Mouse (Mus musculus) kidney, postnatal 10 days (tissue): ENCODE data around the gene Smc1b.
"Not testable (repeated sequence)": the region's sequence is repeated elsewhere in the genome, so short reads cannot be mapped to it uniquely, and the experiment has no call there.

ENCODE experiments used
- DNase-seq: peaks from one replicate; pipeline ENCODE4 v3.0.0; 2021; ENCODE audit warnings: mixed read lengths

Smc1b gene

DNA sequence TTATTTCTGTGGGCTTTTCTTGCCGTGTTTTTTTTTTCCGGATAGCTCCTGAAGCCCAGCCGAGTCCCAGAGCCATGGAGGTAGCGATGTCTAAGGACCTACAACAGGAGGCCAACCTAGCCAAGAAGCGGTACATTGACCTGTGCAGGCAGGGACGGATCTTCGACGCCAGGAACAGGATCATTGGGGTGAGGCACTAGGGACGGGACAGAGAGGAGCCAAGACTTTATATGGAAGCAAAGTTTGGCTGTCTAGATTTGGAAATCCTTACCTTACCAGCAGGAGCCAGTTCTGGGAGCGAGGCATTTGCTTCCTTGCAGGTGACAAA is 393 bp upstream of the Smc1b start:
- DNase-seq, result no peak

DNA sequence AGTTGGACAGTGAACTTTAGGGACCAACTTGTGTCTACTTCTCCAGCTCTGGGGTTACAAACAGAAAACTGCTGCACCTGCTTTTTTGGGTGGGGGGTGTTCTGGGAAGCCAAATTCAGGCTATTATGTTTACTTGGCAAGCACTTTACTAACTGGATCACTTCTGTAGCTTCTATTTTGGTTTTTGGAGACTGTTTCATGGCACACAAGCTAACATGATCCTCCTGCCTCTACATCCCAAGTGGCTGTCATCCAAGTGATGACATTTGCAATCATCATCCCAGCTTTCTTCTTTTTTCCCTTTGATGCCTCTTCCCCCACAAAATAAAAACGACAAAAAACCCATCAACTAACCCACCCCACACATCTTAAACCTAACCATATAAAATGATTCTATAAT is 46.1 kb downstream of the Smc1b start:
- DNase-seq, result no peak

DNA sequence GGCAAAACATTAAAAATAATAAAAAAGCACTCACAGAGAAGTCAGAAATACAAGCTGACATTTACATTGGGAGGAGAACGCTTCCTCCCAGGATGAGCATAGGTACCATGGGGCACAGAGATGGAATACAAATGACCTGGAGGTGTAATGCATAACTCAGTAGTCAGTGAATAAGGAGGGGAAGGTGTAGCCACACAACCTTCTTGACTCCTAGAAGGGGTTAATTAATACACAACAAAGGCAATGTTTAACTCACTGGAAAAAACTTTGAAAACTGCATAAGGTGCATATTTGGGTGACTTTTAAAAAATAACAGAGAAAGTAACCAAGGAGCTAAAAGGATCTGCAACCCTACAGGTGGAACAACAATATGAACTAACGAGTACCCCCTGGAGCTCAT is 59.1 kb downstream of the Smc1b start:
- DNase-seq, result no peak

DNA sequence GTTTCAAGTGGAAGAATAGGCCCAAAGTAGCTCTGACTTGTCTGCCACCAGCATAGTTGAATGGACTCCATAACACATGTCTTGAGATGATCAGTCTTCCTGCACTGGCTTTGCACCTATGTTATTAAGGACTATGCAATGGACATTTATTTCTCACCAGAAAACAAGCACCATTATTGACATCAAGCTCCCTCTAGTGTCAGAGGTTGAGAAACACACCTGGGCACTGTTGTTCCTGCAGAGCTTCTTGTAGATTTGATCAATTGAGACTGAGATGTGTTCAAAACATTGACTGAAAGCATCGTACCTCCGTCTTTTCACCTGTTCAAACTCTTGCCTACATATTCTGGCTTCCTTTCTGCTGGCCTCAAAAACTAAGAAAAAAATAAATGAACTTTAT is 61.2 kb downstream of the Smc1b start:
- peak; percentile 48 for DNase-seq

DNA sequence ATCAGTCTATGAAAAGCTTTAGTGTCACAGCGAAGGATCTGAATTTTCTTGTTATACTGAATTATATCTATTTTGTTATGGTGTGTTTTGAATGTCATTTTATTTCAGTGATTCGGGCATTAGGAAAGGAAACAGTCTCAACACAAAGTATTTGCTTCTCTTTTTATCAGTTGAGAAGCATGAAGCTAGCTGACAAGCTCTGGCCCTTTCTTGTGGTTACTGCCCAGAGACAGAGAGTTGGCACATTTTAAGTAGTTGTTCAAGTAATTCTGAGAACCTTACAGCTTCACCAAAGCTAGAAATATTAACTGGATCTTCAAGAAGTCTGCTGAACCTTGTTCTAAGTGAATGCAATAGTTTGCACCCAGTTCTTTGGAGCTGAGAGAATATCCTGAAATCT is 68.3 kb downstream of the Smc1b start:
- DNase-seq, result no peak

DNA sequence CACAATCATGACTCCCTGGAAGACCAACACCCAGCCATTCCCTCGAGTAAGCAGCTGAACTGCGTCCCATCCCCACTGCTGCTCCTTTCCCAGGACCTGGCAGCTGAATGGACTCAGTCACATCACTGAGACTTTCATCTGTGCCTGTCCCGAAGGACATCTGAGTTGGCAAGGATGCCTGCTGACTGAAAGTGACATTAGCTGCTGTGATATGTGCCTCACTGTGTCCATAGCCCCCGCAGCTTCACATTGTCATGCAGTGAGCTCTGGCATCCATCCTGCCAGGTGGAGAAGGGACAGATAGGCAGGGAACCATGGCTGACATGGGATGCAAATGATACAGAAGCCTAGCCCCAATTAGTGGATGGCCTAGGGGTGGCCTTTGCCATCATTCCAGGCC is 76.6 kb downstream of the Smc1b start:
- DNase-seq, result no peak

DNA sequence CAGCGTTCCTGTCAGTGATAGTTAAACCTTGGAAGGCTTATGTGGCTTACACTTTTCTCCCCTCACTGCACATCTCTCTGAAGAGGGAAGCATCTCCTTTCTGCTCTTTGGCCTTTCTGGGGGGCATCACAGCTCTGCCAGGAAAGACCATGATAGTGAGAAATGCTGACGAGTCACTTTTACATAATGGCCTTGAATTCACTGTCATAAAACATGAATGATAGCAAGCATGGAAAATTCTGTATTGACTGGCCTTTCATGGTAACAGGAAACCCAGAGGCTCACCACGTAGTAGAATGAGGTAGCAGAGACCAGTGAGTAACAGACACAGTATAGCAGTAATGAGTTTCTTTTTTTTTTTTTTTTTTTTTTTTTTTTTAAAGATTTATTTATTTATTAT is 77.7 kb downstream of the Smc1b start:
- DNase-seq, result no peak

DNA sequence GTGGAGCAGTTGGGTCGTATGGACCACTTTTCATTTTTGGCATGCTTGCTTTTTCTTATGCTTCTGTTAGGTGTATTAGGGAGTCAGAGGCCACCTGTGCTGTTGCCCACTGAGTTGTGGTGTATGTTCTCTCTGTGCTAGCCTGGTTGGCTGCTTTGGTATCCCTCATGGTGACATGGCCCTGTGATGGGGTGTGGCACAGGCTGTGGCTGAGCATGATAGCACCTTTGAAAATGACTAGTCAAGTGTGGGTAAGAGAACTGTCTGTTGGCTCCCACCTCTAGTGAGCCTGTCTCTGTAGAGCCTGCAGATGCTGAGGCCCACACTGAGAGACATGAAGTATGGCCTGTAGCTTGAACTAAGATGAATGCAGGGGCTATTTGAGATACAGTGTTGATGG is 82.0 kb downstream of the Smc1b start:
- DNase-seq, result no peak

DNA sequence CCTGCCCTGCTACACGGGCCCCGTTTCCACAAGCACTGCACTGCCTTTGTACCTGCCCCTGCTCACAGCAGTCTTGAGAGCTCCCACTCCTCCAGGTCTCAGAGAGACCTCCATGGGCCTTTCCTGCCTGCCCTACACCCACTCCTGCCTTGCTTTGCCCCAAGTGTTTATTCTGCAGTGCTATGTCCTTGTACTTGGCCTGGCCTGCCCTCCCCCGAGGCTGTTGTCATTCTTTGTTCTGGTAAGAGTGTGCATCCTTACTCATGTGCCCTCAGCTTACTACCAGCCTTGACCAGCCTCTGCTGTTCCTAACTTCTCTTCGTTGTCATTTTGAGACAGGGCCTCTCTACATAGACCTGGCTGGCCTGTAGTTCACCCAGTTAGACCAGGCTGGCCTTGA is 83.9 kb downstream of the Smc1b start:
- DNase-seq, result no peak

DNA sequence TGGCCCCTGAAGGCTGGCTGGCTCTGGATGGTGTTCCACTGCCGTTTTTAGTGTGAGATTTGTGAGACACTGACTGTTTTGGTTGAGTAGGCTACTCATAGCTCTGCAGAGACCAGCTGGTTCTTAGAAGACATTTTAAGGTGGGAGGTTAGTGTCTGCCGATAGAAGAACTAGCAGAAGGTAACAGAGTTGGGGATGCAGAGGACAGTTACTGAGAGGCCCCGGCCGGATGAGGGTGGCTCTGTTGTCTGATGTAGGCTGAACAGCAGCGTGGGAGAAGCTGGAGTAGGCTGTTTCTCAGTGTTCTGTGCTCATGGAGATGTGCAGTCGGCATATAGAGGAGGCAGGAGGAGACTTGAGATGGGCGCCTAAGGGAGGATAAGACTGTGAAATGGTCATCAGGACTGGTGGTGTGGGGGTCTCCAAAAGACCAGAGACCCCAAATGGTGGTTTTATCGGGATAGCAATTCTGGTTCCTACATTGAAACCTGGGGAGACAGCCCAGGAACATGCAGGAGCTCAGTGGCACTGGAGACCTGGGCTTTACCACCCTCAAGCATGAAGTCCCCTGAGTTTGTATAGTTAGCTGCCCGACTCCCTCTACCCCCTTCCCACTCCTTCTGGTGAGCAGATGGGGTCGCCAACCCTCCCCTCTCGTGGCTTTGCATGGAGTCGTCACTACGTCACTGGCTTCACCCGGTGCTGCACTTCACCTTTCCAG is 85.4 kb downstream of the Smc1b start:
- DNase-seq, result no peak

DNA sequence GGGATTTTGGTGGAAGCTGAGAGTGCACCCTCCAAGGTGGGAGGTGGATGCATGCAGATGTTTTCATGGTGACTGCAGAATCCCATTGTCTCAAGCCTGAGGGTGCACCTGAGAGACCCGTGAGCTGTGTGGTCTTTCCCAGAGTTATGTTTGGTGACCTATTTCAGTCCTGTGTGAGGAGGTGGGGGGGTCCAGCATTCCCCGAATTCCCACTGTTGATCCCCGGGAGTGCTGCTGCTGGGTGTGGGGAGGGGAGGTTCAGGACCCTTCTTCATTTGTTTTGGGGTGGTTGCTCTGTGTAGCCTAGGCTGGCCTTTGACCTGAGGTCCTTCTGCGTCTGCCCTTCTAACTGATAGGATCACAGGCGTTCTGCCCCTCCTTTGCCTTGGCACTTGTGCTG is 88.0 kb downstream of the Smc1b start:
- DNase-seq, result no peak

DNA sequence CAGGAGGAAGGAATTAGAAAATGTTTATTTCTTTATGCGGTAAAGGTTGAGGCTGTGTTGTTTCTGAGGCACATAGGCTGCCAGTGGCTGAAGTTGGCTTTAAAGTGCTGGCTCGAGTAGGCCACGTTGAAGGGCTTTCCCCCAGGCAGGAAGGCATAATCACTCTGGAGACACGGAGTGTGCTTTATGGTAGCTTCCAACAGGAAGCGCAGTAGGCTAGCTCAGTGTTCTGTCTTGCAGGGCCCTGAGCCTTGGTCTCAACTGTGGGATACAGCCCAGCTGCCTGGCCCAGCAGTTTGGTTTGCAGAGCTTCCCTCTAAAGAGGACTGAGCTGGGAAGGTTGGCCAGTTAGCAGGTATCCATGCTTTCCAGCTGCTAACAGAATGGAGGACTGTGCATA is 88.6 kb downstream of the Smc1b start:
- no peak for DNase-seq

DNA sequence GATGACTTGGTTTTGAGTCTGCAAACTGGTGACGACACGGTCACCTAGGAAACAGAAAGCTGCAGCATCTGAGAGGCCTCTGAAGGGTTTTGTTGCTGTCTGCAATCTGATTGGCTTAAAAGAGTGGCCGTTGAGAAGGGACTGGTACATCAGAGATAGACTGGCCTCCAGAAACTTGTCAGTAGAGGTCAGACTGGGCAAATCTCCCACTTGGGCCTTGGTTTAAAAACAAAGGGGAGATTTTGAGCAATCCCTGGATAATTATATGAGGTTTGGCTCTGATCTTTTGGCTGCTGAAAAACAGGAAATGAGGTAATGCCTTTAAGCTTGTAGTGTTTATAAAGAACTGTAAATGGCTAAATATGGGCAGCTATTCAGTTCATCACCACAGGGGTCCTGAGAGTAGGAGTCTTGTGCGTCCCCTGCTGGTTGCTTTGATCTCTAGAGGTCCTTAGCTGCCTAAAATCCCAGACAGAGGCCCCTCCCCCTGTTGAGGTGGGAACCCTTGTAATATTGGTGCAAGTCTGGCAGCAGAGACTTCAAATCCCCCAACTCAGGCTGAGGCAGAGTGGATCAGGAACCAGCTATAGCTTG is 89.3 kb downstream of the Smc1b start:
- peak; percentile 87 for DNase-seq

DNA sequence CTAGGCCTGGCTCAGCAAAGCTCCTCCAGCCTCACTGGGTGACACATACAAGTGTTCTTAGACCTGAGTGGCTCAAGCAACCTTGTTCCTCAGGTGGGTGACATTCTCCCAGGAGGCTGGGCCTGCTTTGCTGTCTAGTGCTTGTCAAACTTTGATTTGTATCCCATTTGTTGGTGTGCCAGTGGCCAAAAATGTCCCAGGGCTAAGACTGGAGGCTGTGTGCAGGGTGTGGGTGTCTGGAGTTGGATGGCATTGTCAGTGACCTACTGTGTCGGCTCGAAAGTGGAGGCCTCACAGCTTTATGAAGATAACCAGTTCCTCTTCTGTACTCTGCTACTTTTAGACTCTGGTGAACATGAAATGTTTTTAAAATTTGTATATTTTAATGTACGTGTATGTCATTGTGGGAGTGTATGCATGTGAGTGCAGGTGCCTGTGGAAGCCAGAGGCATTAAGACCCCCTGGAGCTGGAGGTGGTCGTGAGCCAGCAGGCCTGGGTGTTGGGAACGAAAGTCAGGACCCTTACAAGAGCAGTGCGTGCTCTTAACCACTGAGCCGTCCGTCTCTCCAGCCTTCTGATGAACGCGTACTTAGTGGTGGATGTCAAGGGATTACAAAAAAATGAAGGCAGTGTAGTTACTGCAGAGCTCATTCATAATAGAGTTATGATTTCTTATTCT is 90.1 kb downstream of the Smc1b start:
- no peak for DNase-seq

DNA sequence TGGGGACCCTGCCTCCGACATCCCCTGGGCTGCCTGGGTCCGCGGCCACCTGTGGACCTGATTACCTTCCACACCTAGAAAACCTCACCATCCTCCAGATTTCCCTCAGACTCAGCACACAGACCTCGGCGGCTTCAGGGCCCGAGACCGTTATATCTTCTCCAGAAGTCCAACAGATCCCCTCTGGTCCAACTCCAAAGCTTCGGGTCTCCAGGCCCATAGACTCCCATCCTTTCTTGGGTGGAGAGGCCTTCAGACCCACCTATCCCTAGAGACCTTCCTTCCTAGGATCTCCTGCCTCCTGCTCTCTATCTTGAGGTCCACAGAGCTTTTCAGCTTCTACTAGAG is 94.4 kb downstream of the Smc1b start:
- no peak for DNase-seq

DNA sequence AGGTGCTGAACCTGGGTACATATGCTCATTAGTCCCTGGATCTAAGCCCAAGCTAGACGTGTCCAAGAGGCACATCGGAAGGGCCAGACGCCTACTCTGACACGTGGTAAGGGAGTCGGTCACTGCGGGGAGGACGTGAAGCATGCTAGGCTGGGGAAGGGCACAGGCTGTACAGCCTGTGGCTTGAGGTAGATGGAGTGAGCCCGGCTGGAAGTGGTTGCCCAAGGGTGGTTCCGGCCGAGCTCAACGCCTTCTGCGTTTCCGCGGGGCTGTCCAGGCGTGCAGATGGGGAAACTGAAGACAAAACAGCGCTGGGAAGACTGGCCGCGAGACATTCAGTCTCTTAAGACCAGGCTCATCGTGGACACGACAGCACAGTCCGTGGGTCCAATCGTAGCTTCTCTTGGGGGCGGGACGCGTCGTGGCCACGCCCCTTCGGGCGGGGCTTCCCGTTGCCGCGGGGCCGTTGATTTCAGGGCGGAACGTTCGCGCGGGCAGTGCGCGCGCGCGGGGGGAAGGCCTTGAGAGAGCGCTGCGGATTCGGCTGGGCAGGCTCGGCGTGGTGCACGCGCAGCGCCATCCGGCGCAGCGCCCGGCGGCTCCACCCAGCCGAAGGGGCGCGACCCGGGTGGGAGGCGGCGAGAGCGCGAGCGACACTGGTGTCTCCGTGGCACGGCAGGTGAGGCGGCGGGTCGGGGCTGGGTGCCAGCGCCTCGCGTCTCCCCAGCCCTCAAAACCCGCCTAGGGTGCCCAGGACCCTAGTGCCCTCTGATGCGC is 95.0 kb downstream of the Smc1b start:
- peak; percentile 99 for DNase-seq

DNA sequence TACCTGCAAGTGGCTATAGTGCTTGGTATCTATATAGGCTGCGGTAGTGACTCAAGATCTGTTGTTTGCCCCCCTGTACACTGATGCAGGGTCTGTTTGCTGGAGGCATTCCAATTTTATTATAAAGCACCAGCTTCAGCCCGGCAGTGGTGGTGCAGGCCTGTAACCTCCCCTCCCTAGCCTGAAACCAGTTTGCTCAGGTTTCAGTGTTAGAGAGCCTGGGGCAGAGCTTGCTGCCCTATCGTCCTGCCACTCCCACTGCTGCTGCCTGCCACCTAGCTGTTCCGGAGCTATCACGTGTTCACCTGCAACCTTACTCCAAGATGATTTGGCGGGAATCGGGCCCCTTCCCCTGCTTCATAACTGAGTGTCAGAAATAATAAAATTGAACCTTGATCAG is 97.8 kb downstream of the Smc1b start:
- DNase-seq, result peak; percentile 63

DNA sequence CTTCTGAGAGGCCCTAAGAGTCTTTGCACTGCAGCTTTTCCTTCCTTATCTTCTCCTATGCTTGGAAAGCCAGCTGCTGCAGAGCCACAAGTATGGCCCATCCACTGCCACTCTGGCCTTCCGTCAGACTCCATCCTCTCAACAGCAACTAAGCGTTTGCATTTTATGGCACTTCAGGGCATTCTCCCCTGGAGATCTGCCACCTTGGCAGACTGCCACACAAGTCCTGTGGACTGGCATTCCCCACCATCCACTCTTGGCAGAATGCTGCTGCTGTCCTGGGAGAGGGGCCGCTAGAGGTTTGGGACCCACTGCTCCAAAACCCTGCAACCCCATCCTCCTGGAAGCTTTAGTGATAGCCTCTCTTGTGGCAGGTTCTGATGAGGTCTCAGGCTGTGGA is 99.9 kb downstream of the Smc1b start:
- peak; percentile 72 for DNase-seq

DNA sequence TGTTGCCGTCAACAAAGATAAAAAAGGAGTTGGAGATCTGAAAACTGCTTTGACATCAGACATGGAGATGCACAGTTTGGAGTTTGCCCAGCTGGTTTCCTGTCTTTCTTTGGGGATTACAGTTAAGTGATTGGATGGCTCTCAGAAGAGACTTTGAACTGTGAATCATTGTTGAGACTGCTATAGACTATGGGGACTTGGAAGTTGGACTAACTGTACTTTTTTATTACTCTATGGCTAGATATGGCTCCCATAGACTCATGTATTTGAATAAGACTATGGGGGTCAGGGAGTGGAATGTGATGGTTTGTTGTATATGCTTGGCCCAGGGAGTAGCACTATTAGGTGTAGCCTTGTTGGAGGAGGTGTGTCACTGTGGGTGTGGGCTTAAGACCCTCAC is 101.1 kb downstream of the Smc1b start:
- DNase-seq, result not testable (repeated sequence)

DNA sequence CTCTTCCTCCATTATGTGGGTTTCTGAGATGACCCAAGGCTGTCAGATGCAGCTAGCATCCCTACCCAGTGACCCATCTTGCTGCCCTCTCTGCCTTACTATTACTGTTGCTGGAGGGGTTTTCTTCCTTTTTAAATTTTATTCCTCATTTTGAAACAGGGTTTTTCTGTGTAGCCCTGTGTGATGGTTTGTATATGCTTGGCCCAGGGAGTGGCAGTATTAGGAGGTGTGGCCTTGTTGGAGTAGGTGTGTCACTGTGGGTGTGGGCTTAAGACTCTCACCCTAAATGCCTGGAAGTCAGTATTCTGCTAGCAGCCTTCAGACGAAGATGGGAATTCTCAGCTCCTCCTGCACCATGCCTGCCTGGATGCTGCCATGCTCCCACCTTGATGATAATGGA is 103.1 kb downstream of the Smc1b start, which contains the start of gene Fam118a:
Gene Fam118a (plus strand): TSS at position 301 of the 400 bp plus-strand sequence.
- DNase-seq, result not testable (repeated sequence)

DNA sequence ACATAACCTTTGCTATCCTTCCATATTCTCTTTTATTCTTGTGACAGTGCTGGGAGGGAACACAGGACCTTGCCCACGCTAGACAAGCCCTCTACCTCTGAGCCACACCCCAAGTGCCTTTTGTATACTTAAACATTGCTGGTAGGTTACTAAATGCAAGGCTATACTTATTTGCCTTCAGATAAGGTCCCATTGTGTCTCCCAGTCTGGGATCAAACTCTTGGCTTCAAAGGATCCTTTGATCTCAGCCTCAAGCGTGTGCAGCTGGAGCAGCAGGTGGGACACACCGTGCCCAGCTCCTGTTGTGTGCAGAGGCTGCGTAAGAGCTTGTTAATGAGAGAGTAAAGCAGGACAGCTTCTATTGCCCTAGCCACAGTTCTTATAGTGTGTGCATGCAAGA is 104.0 kb downstream of the Smc1b start:
- no peak for DNase-seq

DNA sequence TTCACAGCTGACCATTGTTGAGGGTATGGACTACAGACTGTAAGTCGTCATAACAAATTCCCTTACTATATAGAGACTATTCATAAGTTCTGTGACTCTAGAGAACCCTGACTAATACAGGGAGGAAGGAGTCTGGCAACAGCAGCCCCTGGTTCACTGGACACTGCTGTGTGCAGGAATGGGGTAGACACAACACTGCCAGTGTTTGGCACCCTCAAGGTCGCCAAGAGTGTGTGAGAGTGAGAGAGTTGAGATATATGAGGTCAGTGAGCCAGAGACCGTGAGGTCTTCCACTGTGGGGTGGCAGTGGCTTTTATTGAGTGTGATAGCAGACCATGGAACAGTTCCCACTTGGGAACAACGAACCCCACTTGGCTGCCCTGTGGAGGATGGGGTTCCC is 105.6 kb downstream of the Smc1b start:
- DNase-seq, result no peak

DNA sequence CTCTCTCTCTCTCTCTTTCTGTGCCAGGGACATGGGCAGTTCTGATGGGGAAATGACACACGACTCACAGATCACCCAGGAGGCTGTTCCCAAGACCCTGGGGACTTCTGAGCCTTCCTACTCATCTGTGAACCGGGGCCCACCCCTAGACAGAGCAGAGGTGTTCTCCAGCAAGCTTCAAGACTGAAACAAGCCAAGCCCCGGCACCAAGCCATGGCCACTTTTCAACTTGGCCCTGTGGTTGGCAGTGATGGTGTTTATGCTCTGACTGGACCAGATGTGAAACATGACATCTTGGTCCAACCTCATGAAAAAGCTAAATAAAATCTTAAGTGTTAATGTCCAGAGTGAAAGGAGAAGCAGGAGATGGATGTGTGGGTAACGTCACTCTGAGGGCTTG is 109.6 kb downstream of the Smc1b start:
- DNase-seq, result no peak
